Mouse (Mus musculus) kidney, adult 8-10 months (tissue): Measurements from ENCODE around the gene Rbm28.
"Not testable (repeated sequence)": the region's sequence is repeated elsewhere in the genome, so short reads cannot be mapped to it uniquely, and the experiment has no call there.

Experiments
- DNase-seq, 2 experiments: peaks; one replicate each; pipeline ENCODE4 v3.0.0; 2022

Gene Rbm28

DNA sequence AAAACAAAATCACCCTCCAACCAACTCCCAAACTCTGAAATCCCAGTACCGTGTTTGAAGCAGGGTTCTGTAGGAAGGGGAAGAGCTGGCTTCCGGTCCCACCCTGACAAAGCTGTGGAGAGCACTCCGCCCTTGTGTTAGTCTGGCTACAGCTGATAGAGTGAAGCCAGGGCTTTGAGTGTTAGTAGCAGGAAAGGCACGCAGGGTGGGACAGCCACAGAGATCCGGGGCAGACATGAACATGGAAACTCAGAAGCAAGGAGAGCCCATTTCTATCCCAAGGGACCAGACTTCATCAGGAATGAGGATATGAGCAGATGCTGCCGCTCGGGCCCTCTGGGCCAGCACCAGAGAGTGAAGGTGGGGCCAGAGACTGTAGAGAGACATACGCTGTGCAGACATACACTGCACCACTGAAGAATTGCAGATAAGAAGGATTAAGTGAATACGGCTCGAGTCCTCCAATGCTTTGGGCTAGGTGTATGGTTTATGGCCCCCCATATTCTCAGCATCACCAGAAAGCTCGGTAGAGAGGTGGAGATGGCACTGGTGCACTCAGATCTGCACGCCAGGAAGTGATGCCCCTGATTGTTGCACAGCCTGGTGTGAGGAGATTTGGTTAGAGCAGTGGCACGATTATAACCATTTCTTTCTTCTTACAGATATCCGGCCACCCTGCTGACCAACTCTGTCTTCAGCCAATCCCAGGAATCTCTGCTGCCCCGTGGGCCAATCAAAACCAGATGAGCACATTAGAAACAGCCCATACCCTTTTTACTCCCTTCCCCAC, 29.4 kb upstream of the Rbm28 start:
- DNase-seq, result peak; percentile 19 to 46

DNA sequence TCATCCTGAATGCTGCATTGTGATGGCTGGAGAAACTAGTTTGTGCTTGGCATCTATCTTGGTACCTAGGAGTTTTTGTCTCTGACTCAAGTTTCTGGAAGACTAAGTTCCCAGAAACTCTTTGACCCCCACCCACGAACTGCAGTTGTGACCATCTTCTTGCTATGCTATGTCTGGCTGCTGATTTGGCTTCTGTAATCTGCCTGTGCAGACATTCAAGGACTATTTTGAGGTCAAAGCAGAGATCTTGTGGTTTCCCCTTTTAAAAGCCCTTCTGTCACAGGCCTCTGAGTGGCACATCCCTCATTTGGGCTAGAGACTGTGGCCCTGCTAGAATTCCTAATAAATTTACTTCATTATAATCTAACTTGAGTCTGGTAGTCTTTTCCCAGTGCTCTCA, 23.1 kb upstream of the Rbm28 start:
- DNase-seq, result no peak

DNA sequence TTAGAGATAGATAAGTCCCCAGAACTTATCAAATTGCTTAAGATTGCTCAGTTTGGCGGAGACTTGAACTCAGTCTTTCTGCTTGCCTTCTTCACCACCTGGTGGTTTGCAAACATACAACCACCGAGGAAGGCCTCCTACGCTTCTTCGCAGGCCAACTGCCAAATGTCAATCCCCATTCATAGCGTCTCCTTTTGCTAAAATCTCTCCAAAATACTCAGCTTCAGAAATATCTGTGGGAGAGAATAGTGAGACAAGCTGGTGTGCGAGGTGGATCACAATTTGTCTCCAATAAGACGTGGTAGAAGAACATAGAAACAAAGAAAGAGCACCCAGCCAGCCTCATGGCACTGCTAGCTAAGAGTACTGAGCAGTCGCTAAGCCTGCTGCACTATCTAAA, 15.0 kb upstream of the Rbm28 start:
- DNase-seq, result no peak

DNA sequence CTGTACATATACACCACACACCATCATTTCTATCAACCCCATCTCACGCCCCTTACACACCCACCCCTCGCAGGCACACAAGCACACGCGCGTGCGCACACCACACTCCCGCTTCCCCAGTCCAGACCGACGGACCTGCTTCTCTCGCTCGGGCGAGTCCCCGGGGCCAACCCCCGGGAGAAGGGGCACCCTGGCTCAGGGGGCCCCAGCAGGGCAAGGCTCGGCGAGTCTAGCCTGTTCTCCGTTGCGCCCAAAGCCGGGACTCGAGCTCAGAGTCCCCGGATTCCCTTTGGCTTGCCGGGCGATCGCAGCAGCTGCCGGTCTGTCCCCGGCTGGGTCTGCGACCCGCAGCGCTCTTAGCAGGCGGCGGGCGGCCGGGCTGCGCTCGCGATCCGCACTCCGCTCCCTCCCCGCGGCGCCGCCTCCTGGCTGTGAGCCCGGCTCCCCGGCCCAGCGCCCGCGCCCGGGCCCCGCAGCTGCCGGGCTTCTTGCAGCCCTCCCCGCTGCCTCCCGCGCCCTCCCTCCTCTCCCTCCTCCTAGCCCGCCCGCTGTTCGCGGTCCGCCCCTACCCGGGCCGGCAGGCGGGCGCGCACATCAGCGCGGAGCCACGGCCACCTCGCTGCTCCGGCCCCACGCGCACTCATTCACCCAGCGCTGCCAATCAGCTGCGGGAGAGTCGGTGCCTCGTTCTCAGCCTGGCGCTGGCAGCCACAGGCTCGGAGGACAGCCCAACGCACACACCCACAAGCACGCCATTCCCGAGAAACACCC, 14.3 kb upstream of the Rbm28 start, which contains the start of gene Prrt4:
Gene Prrt4, minus strand, starts transcription at position 697 of the 771 bp plus-strand sequence.
- peak in 1 of 2 experiments; percentile 14 for DNase-seq

DNA sequence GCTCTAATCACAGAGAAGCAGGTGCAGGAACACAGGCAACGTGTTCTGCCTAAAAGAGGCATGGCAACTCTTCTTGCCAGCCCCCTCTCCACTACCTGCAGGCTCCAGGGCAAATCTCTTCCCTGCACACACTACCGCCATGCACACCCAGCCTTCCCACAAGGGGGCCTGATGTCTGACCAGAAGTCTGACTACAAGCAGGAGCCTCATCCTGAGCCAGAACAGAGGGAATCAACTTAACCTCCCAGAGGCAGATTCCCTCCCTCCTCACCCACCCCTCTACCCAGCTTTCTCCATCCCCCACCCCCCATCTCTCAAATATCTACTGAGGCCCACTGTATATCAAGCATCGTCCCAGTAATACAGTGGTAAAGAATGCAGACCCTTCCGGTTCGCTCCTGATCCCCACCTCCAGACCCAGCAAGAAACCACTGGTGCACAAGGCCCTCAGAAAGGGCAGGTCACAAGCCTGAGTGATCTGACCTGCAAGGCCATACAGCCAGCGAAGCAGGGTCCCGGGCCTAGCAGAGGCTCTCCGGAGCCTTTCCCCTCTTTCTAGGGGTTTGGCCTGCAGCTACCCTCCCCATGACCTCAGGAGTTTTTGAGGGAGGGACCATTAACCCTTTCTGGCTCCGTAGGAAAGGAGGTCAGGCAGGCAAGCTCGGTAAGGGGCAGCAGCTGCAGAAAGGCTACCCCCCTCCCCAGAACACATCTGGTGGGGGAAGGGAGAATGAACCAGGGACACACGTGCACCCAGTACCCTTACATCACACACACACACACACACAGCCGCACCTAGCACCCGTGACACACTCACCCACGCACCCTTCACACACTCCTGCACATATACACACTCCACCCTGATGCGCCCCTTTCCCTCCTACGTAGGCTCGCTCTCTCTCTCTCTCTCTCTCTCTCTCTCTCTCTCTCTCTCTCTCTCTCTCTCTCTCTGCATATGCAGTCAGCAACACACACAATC, 13.4 kb upstream of the Rbm28 start:
- no peak for DNase-seq

DNA sequence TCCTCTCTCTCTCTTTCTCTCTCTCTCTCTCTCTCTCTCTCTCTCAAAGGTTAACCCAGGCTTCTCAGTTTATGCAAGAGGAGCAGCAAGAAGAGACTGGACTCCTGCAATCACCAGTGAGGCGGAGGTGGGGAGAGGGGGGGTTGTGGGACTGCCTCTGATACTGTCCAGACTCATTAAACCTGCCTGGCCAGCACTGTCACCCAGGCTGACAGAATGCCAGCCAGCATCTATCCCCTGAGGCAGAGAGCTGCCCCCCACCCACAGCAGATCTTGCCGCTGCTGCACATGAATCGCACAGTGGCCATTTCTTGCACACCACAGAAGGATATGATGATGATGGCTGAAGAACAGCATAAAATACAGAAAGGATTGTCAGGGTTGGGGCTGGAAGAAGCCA, 10.3 kb upstream of the Rbm28 start:
- DNase-seq, result no peak

DNA sequence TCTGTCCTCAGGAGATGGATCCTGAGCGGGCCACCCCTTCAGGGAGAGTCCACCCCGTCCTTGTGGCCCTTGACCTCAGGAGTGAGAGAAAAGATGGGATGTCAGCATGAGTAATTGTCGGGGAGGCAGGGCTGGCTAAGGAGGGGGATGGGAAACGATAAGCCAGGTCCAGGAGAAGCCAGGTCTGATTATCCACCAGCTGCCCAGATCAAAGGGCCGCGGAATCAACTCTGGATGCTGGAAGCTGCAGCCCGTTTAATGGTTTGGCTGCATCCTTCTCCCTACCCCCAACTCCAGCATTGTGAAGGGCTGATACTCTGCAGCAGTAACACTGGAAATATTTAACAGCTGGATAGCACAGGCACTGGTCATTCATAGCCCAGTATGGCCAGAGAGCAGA, 9.6 kb upstream of the Rbm28 start:
- DNase-seq, result no peak

DNA sequence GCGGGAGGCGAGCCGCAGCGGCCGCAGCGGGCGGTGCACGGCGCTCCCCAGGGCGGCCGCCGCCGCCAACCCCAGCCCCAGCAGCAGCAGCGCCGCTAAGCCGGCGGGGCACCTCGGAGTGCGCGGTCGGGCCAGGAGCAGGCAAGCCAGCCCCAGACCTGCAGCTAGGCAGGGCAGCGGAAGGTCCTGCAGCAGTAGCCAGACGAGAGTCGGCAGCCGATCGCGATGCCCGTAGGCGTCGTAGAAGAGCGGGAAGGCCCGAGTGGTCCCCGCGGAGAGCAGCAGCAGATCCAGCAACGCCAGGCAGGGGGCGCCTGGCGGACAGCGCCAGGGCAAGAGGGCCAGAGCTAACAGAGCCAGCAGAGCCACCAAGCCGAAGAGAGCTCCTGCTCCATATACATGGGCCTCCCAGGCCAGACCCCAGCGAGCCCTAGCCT, 6.2 kb upstream of the Rbm28 start:
- peak; percentile 65 to 71 for DNase-seq

DNA sequence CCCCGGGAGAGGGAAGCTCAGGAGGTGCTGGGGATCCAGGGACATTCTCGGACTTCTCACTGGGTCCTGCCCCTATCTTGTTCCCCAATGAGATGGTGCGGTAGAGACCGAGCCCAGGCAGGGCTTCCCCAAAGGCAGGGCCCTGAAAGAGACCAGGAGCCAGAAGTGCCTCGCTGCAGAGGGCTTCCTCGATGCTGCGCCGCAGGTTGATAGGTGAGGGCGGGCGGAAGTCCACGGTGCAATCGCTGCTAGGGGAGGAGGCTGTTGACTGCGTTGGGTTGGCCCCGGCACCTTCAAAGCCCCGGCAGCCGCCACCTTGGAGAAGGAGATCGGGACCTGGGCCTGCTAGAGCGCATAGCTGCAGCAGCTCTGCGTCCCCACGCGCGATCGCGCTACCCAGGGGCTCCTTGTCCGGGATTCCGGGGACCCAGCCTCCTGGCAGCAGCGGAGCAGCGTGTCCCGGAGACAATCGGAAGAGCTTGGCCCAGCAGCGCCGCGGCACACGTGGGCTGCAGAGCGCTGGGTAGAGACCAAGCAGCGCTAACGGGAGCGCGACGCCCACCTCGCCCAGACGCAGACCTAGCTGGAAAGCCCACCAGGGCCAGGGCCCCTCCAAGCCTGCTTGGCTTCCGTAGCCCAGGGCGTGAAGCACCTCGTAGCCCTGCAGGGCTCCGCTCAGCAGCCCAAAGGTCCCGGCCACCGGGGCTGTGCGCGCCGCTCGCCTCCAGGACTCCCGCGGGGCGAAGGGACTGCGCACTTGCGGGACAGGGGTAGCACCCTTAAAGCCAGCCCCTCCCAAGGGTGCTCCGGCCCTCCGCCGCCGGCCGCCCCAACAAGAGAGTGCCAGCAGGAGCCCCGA, 5.5 kb upstream of the Rbm28 start:
- DNase-seq, result peak in 1 of 2 experiments; percentile 19

DNA sequence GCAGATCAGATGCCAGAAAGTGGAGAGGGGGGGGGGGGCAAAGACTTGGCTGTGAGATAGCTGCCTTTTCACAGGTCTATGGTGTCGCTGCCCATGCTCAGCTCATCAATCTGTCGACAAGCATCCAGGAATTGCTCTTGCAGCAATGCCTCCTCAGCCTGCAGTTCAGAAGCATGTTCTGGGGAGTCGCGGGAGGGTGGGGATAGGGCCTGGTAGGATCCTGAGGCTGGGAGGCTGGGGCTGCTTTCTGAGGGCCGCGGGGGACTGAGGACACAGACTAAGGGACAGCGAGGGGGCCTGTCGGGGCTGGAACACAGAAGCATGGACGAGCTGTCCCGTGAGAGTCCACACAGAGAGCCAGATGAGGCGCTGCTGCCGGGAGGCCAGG, 4.9 kb upstream of the Rbm28 start:
- no peak for DNase-seq

DNA sequence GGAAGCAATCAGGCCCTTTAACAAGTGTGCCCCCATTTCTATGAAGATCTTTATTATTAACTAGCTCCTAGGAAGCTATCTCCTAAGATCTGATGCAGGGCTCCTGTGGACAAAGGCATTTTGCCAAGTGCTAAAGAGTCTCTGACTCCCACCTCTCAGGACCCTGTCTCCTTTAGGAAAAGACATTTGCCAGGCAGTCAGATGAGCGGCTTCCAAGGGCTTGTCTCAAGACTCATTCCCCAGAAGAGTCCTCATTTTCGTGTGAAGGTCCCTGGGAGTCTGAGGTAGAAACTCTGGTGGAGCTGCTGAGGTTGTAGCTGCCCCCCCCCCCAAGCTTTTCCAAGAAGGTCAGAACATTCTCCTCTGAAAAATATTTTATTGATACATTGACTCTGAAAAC, 4.1 kb upstream of the Rbm28 start:
- no peak for DNase-seq

DNA sequence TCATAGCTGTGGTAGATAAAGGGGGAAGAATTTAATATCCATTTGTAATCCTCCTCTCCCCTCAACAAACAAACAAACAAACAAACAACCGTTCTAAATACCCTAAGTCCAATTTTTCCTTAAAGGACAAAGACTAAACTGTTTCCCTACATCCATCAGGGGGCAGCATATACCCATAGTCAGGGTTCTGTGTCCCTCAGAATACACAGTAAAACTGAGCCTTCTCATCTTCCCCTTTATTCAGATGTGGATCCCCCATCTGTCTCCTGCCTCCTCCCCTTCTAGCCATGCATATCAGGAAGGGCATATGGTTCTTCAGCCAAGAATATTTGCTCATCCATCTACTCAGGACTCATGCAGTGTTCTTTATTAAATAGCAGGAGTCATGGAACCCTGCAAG, 1.4 kb upstream of the Rbm28 start:
- peak; percentile 40 to 46 for DNase-seq

DNA sequence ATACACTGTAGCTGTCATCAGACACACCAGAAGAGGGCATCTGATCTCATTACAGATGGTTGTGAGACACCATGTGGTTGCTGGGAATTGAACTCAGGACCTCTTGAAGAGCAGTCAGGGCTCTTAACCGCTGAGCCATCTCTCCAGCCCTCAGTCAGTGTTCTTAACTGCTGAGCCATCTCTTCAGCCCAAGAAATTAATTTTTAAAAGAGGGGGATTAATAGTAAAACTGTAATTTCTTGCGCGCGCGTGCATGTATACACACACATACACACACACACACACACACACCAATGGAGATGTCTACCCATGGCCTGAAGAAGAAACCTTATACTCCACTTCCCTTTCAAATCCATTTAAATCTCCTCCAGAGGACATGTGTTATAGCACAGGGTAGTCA, 3.5 kb downstream of the Rbm28 start:
- not testable (repeated sequence) for DNase-seq

DNA sequence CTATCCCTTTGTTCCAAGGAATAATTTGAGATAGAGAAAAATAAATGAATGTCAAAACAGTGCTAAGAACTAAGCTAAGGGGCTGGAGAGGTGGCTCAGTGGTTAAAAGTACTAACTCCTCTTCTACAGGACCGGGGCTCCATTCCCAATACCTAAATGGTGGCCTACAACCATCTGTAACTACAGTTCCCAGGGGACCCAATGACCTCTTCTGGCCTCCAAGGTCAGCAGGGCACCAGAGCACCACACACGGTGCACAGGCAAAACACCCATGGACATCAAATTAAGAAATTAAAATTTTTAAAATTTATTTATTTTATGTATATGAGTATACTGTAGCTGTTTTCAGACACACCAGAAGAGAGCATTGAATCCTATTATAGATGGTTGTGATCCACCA, 4.0 kb downstream of the Rbm28 start:
- no peak for DNase-seq

DNA sequence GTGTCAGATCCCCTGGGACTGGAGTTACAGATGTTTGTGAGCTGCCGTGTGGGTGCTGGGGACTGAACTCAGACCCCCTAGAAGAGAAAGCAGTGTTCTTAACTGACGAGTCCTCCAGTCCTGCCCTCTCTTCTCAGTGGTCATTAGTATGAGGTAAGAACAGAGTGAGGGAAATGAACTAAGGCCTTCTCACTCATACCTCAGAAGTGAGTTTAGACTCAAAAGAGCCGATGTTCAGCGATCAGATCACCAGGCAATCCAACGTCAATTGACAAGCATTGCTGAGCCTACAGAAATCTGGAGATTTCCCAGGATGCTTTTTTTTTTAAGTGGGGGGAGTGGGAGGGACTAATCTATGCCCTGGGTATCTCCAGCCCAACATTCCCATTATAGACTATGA, 8.5 kb downstream of the Rbm28 start:
- DNase-seq, result no peak

DNA sequence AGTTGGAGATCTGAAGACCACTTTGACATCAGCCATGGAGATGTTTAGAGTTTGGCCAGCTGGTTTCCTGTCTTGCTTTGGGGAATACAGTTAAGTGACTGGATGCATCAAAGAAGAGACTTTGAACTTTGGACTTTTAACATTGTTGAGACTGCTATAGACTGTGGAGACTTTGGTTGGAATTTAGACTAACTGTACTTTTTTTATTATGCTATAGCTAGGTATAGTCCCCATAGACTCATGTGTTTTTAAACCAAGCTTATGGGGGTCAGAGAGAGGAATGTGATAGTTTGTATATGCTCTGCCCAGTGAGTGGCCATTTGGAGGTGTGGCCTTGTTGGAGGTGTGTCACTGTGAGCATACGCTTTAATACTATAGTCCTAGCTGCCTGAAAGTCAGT, 14.8 kb downstream of the Rbm28 start:
- no peak for DNase-seq

DNA sequence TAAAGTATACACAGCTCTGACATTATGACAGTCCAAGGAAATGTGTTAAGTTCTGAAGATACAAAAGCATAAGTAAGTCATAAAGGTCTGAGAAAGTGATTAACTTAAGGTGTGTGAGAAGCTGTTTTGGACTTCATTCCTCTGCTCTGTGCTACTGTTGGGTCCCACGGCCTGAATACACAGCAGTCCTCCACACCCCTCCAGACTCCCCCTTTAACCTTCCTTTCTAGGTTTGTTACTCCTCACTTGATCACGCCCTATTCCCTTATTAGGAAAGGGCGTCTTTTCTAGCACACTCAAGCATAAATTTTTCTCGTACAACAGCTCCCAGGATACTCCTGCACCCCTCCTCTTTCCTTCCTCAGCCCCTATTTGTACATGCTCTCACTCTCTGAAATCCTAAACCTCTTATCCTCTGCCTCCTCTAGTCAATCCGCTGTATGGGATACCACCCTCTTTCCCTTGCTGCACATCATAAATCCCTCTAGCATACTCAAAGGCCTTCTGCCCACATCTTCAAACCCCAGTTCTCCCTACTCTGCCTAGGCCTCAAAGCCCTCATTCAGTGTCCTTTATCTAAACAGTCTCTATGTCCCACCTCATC, 17.3 kb downstream of the Rbm28 start:
- no peak for DNase-seq

DNA sequence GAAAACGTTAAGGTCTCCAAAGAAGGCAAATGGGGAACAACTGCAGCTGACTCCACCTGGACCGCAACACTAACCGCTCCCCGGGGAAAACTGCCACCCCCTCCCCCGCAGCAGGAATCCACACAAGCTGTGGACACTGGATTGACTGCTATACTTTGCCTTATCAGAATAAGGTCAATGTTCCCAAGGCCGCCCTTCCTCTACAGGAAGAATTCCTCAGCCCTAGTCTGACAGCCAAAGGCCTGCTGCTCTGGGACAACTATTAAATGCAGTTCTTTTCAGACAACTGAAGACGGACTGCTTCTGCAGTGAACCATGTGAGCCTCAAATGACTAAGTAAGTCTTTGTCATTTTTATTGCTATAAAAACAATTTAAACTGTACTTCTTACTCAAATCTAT, 18.2 kb downstream of the Rbm28 start:
- DNase-seq, result no peak

DNA sequence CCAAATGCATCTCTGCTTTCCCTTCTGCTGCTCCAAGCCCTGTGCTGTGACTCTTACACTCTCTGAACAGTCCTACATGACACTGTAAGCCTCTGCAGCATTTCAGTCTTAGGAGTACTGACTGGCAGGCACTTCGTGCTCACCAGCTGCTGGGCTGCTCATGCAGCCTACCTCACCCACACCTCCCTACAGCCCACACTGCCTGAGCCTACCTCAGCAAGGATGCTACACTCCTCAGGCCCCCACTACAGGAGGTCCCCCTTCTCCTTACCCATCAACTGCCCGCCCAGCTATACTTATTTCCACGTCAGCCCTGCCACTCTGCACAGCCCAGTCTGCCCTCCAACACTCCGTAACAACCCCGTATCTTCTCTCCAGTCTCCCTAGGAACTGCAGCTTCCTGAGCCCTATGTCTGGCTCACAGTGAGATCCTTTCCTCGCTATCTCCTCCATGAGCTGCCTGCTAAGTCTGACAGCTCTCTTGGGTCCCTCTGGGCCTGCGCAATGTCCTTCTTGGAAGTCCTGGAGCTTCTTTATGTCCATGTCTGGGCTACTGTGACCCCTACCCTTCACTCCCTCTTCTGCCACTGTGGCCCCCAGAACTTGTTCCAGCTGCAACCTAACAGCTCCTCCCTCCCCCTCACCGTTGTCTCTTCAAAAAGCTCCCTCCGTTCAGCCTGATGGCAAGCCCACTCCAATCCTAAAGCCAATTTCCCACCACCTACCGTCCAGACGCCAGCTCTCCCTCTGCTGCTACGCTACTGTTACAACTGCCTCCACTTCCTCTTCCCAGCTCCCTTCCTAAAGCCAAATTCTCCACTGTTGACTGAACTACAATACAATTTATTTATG, 19.1 kb downstream of the Rbm28 start:
- no peak for DNase-seq

DNA sequence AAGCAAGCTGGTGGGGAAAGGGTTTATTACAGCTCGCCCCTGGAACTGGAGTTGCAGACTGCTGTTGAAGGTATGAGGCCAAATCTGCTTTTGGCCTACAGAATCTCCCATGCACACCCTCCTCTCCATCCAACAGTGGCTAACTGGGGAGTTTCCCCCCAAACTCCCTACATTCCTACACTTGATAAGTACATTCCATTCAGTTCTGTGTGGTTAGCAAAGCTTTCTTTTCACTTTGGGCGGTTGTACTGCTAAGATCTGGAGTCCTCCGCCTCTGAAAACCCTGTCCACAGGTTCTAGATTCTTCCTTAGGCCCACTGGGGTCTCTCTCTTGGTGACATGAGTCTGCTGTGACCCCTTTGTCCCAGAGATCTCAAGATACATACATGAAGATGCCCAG, 19.8 kb downstream of the Rbm28 start:
- no peak for DNase-seq

DNA sequence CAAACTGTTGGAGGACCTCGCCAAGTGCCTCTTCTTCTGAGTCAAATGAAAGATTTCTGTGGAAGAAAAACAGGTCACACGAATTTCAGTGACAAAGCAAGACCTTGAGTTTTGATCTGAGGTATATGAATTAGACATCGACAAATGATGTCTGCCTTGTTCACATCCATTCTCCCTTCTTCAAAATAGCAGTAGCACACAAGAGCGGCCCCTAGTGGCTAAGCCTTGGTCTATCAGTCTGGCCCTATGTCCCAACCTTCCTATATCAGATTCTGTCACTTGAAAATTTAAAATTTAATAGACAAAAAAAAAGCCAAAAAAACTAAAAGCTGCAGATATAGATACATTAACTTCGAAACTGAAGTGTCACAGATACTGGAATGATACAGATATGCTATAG, 21.2 kb downstream of the Rbm28 start:
- peak in 1 of 2 experiments; percentile 37 for DNase-seq
